Mouse (Mus musculus): ENCODE results near the gene Dlg4. TPM values are rescaled to one million over a fixed set of nuclear protein-coding genes. Genes with fewer than 3 reads are reported as not detected.
"Not testable (repeated sequence)": the region's sequence is repeated elsewhere in the genome, so short reads cannot be mapped to it uniquely, and the experiment has no call there.

The Dlg4 gene
- polyA plus RNA-seq, 1 experiment from 2014 or later = 12.6 TPM

GRCm38 (mm10) chr11:70045435-70045834, 28.7 kb downstream of the Dlg4 start:
- H3K4me1 ChIP-seq = peaks cover 28% of the 10 kb centered on the region
- 0 out of 2 replicates have a peak overlapping the region, but pooled peaks have one; percentile 5 for H3K4me3 ChIP-seq
- H3K9me3 ChIP-seq = no peaks in the 10 kb centered on the region
- peaks cover 52% of the 10 kb centered on the region for H3K36me3 ChIP-seq (replicated peaks)
- H3K27ac ChIP-seq (replicated peaks) = peak overlapping the region; percentile 57; the same call in 1 of the 2 replicates
- 30% methylated on average over 9 of the region's 9 CpGs for WGBS
- no peak for DNase-seq (ENCODE audit: low spot score)
- H3K27me3 ChIP-seq (replicated peaks; ENCODE audit: low read depth, poor library complexity, severe bottlenecking) = no peaks in the 10 kb centered on the region

GRCm38 (mm10) chr11:70049366-70049765, 32.6 kb downstream of the Dlg4 start:
- Histone ChIP-seq H3K4me3 (no peak overlapping the region), H3K9me3 (no peaks in the 10 kb centered on the region), H3K36me3 (replicated peaks) (peaks cover 13% of the 10 kb centered on the region), H3K4me1 (peaks cover 23% of the 10 kb centered on the region), H3K27ac (replicated peaks) (no peak overlapping the region), H3K27me3 (replicated peaks; ENCODE audit: low read depth, poor library complexity, severe bottlenecking) (0 out of 2 replicates have a peak, but pooled peaks cover 6% of the 10 kb centered on the region)
- WGBS = 51% methylated on average over 6 of the region's 6 CpGs
- no peak for DNase-seq (ENCODE audit: low spot score)

GRCm38 (mm10) chr11:70049816-70050215, 33.1 kb downstream of the Dlg4 start:
- no peak for DNase-seq (ENCODE audit: low spot score)
- WGBS = 61% methylated on average over 10 of the region's 10 CpGs
- Histone ChIP-seq H3K9me3 (no peaks in the 10 kb centered on the region), H3K27me3 (replicated peaks; ENCODE audit: low read depth, poor library complexity, severe bottlenecking) (peaks cover 8% of the 10 kb centered on the region), H3K4me3 (no peak overlapping the region), H3K36me3 (replicated peaks) (peaks cover 9% of the 10 kb centered on the region), H3K27ac (replicated peaks) (no peak overlapping the region), H3K4me1 (peaks cover 18% of the 10 kb centered on the region)

- Histone ChIP-seq H3K27me3 (replicated peaks; ENCODE audit: low read depth, poor library complexity, severe bottlenecking) (peaks cover 16% of the 10 kb centered on the region), H3K36me3 (replicated peaks) (no peaks in the 10 kb centered on the region), H3K4me3 (no peak overlapping the region), H3K27ac (replicated peaks) (no peak overlapping the region), H3K9me3 (no peaks in the 10 kb centered on the region), H3K4me1 (peaks cover 30% of the 10 kb centered on the region)
- no peak for DNase-seq (ENCODE audit: low spot score)
- WGBS = 81% methylated on average over 7 of the region's 7 CpGs
Measured at GRCm38 (mm10) chr11:70053156-70053555, 36.4 kb downstream of the Dlg4 start.

- peaks cover 16% of the 10 kb centered on the region for H3K27me3 ChIP-seq (replicated peaks; ENCODE audit: low read depth, poor library complexity, severe bottlenecking)
- WGBS = 81% methylated on average over 10 of the region's 10 CpGs
Measured at GRCm38 (mm10) chr11:70053898-70054570, 37.3 kb downstream of the Dlg4 start, which contains the start of gene Asgr1. TSS of gene Asgr1 (plus strand) at chr11:70054085.

GRCm38 (mm10) chr11:70055618-70056214, 39.0 kb downstream of the Dlg4 start:
- Histone ChIP-seq H3K4me1 (peaks cover 22% of the 10 kb centered on the region), H3K9me3 (no peaks in the 10 kb centered on the region), H3K4me3 (peak overlapping the region; percentile 31), H3K36me3 (replicated peaks) (no peaks in the 10 kb centered on the region), H3K27me3 (replicated peaks; ENCODE audit: low read depth, poor library complexity, severe bottlenecking) (peaks cover 16% of the 10 kb centered on the region), H3K27ac (replicated peaks) (no peak overlapping the region; the same call in 1 of the 2 replicates)
- WGBS = 25% methylated on average over 18 of the region's 18 CpGs
- DNase-seq (ENCODE audit: low spot score) = peak; percentile 82

More at GRCm38 (mm10) chr11:70053898-70054570, 37.3 kb downstream of the Dlg4 start, which contains the start of gene Asgr1:
- Histone ChIP-seq H3K4me3 (no peak within 1 kb of the TSS), H3K9me3 (no peaks in the 10 kb centered on the region), H3K4me1 (peaks cover 27% of the 10 kb centered on the region), H3K27ac (replicated peaks) (no peak within 1 kb of the TSS), H3K36me3 (replicated peaks) (no peaks in the 10 kb centered on the region)
- no peak for DNase-seq (ENCODE audit: low spot score)

GRCm38 (mm10) chr11:70057805-70058204, 41.1 kb downstream of the Dlg4 start:
- Histone ChIP-seq H3K9me3 (no peaks in the 10 kb centered on the region), H3K27me3 (replicated peaks; ENCODE audit: low read depth, poor library complexity, severe bottlenecking) (peaks cover 16% of the 10 kb centered on the region), H3K36me3 (replicated peaks) (no peaks in the 10 kb centered on the region), H3K4me3 (no peak overlapping the region), H3K27ac (replicated peaks) (no peak overlapping the region), H3K4me1 (peaks cover 22% of the 10 kb centered on the region)
- WGBS = 80% methylated on average over 9 of the region's 9 CpGs
- DNase-seq (ENCODE audit: low spot score) = no peak

GRCm38 (mm10) chr11:70059930-70060329, 43.2 kb downstream of the Dlg4 start:
- no peak overlapping the region for H3K27ac ChIP-seq (replicated peaks)
- peaks cover 7% of the 10 kb centered on the region for H3K27me3 ChIP-seq (replicated peaks; ENCODE audit: low read depth, poor library complexity, severe bottlenecking)
- peaks cover 22% of the 10 kb centered on the region for H3K4me1 ChIP-seq
- no peaks in the 10 kb centered on the region for H3K36me3 ChIP-seq (replicated peaks)
- no peak for DNase-seq (ENCODE audit: low spot score)
- H3K9me3 ChIP-seq = peaks cover 4% of the 10 kb centered on the region
- no peak overlapping the region for H3K4me3 ChIP-seq
- WGBS = 68% methylated on average over 6 of the region's 6 CpGs

- no peak for DNase-seq (ENCODE audit: low spot score)
- H3K27ac ChIP-seq (replicated peaks) = no peak overlapping the region
- H3K9me3 ChIP-seq = peaks cover 4% of the 10 kb centered on the region
- no peak overlapping the region for H3K4me3 ChIP-seq
- H3K27me3 ChIP-seq (replicated peaks; ENCODE audit: low read depth, poor library complexity, severe bottlenecking) = no peaks in the 10 kb centered on the region
- WGBS = 71% methylated on average over 3 of the region's 3 CpGs
- H3K4me1 ChIP-seq = peaks cover 12% of the 10 kb centered on the region; the same call in 1 of the 2 replicates
- H3K36me3 ChIP-seq (replicated peaks) = no peaks in the 10 kb centered on the region
Measured at GRCm38 (mm10) chr11:70063053-70063452, 46.3 kb downstream of the Dlg4 start.

- H3K4me3 ChIP-seq = no peak overlapping the region
- no peaks in the 10 kb centered on the region for H3K36me3 ChIP-seq (replicated peaks)
- no peaks in the 10 kb centered on the region for H3K27me3 ChIP-seq (replicated peaks; ENCODE audit: low read depth, poor library complexity, severe bottlenecking)
- peaks cover 4% of the 10 kb centered on the region for H3K9me3 ChIP-seq
- no peak for DNase-seq (ENCODE audit: low spot score)
- no peak overlapping the region for H3K27ac ChIP-seq (replicated peaks)
- WGBS = 82% methylated on average over 4 of the region's 4 CpGs
- peaks cover 12% of the 10 kb centered on the region; the same call in 1 of the 2 replicates for H3K4me1 ChIP-seq
Measured at GRCm38 (mm10) chr11:70066701-70067100, 50.0 kb downstream of the Dlg4 start.

- peaks cover 12% of the 10 kb centered on the region; the same call in 1 of the 2 replicates for H3K4me1 ChIP-seq
- H3K27me3 ChIP-seq (replicated peaks; ENCODE audit: low read depth, poor library complexity, severe bottlenecking) = no peaks in the 10 kb centered on the region
- H3K9me3 ChIP-seq = no peaks in the 10 kb centered on the region; the same call in 1 of the 2 replicates
- H3K36me3 ChIP-seq (replicated peaks) = no peaks in the 10 kb centered on the region
- H3K4me3 ChIP-seq = no peak overlapping the region
- H3K27ac ChIP-seq (replicated peaks) = no peak overlapping the region
- 42% methylated on average over 3 of the region's 3 CpGs for WGBS
- no peak for DNase-seq (ENCODE audit: low spot score)
Measured at GRCm38 (mm10) chr11:70068245-70068644, 51.5 kb downstream of the Dlg4 start.

- Histone ChIP-seq H3K36me3 (replicated peaks) (no peaks in the 10 kb centered on the region), H3K4me3 (no peak overlapping the region), H3K4me1 (peaks cover 21% of the 10 kb centered on the region; the same call in 1 of the 2 replicates), H3K9me3 (no peaks in the 10 kb centered on the region), H3K27me3 (replicated peaks; ENCODE audit: low read depth, poor library complexity, severe bottlenecking) (no peaks in the 10 kb centered on the region; the same call in 1 of the 2 replicates), H3K27ac (replicated peaks) (no peak overlapping the region)
- no peak for DNase-seq (ENCODE audit: low spot score)
- WGBS = 61% methylated on average over 6 of the region's 6 CpGs
Measured at GRCm38 (mm10) chr11:70070057-70070456, 53.3 kb downstream of the Dlg4 start.

- peaks cover 21% of the 10 kb centered on the region; the same call in 1 of the 2 replicates for H3K4me1 ChIP-seq
- H3K4me3 ChIP-seq; H3K27ac ChIP-seq (replicated peaks); H3K36me3 ChIP-seq (replicated peaks); DNase-seq (ENCODE audit: low spot score); H3K27me3 ChIP-seq (replicated peaks; ENCODE audit: low read depth, poor library complexity, severe bottlenecking); H3K9me3 ChIP-seq: not testable (repeated sequence)
- 88% methylated on average over 3 of the region's 3 CpGs for WGBS
Measured at GRCm38 (mm10) chr11:70070603-70071002, 53.9 kb downstream of the Dlg4 start.
